Mouse (Mus musculus) lung, postnatal 0 days (tissue): ENCODE results near the gene C1rl.

Experiments
- CTCF ChIP-seq: IDR thresholded peaks from 2 replicates; pipeline ENCODE4 v1.5.1; 2016; ENCODE audit warnings: antibody characterized with exemption, mild to moderate bottlenecking
- EP300 ChIP-seq: IDR thresholded peaks from 2 replicates; pipeline ENCODE4 v1.6.1; 2016; ENCODE audit warnings: antibody characterized with exemption, mild to moderate bottlenecking, control low read depth

- TF ChIP-seq CTCF (no peak), EP300 (no peak)
These were observed 40.9 kb upstream of the C1rl start for GRCm38 (mm10) chr6:124451995-124452394.
